Mouse (Mus musculus): ENCODE results near the gene Zfp775.
"Not testable (repeated sequence)": the region's sequence is repeated elsewhere in the genome, so short reads cannot be mapped to it uniquely, and the experiment has no call there.

DNA sequence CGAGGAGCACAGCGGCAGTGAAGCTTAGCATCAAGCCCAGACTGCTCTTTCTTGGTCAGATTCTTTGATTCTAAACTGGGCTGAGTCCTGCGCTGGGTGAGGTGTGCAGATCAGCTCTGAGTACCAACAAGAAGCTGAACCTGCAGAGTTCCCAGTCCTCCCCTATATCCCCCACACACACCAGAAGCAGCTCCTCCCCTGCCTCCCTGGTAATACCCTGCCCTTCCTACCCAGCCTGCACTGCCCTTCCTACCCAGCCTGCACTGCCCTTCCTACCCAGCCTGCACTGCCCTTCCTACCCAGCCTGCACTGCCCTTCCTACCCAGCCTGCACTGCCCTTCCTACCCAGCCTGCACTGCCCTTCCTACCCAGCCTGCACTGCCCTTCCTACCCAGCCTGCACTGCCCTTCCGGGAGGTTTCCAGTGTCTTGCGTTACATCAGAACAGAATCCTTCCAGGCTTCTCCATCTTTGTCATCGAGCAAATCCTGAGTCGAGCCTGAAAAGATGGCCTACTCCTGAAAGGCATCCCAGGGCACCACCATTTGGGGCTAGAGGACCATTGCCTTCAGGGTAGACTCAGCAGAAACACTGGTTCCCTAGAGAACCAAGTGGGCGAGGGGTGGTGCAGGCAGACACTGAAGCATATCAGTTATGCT lies 20.5 kb downstream of the Zfp775 start:
- not testable (repeated sequence) for TF ChIP-seq TAL1, GATA1 (IDR thresholded peaks at IDR 0.05; ENCODE audit: low read length)
